Mouse (Mus musculus) lung, postnatal 0 days (tissue): ENCODE measurements around the gene Atp10a. TPM values are rescaled to one million over a fixed set of nuclear protein-coding genes. Genes with fewer than 3 reads are reported as not detected.
A peak's percentile ranks its signal among the peaks of the same experiment; 100 is the strongest.

ENCODE experiments used
- ATAC-seq: fragments of 200-750 bp; cut with Nextera tagmentation; 2 replicates; pipeline ENCODE4 v1.8.0; 2017; ENCODE audit warnings: moderate library complexity
- DNase-seq: peaks from one replicate; pipeline ENCODE4 v3.0.0-alpha.2; 2016; ENCODE audit warnings: low spot score
- H3K27ac ChIP-seq: fragments of 300-500 bp; sonication (generic); 2 replicates; pipeline ENCODE4 v1.5.1; 2014; ENCODE audit warnings: antibody characterized with exemption, mild to moderate bottlenecking, low read length, mixed read lengths
- H3K27me3 ChIP-seq: fragments of 300-500 bp; sonication (generic); replicated peaks from 2 replicates; pipeline ENCODE4 v1.6.1; 2014; ENCODE audit warnings: low read length, mixed read lengths; ENCODE audit not compliant: insufficient read depth
- H3K36me3 ChIP-seq: fragments of 300-500 bp; sonication (generic); 2 replicates; pipeline ENCODE4 v1.6.1; 2014; ENCODE audit warnings: low read length, mixed read lengths; ENCODE audit not compliant: insufficient read depth
- H3K4me1 ChIP-seq: fragments of 300-500 bp; sonication (generic); 2 replicates; pipeline ENCODE4 v1.6.1; 2014; ENCODE audit warnings: antibody characterized with exemption, low read depth, low read length, mixed read lengths; ENCODE audit not compliant: insufficient read depth
- H3K4me2 ChIP-seq: fragments of 300-500 bp; sonication (generic); replicated peaks from 2 replicates; pipeline ENCODE4 v1.6.1; 2014; ENCODE audit warnings: low read depth, mild to moderate bottlenecking, low read length, moderate library complexity, mixed read lengths
- H3K4me3 ChIP-seq: fragments of 300-500 bp; sonication (generic); 2 replicates; pipeline ENCODE4 v1.5.1; 2014; ENCODE audit warnings: low read depth, low read length
- H3K9ac ChIP-seq: fragments of 300-500 bp; sonication (generic); replicated peaks from 2 replicates; pipeline ENCODE4 v1.6.1; 2014; ENCODE audit warnings: low read depth, mild to moderate bottlenecking
- H3K9me3 ChIP-seq: fragments of 300-500 bp; sonication (generic); 2 replicates; pipeline ENCODE4 v1.6.1; 2016; ENCODE audit warnings: low read length, mixed read lengths
- CTCF ChIP-seq: IDR thresholded peaks from 2 replicates; pipeline ENCODE4 v1.5.1; 2016; ENCODE audit warnings: antibody characterized with exemption, mild to moderate bottlenecking
- EP300 ChIP-seq: IDR thresholded peaks from 2 replicates; pipeline ENCODE4 v1.6.1; 2016; ENCODE audit warnings: antibody characterized with exemption, mild to moderate bottlenecking, control low read depth
- WGBS: fragments of 180-500 bp; shearing (Covaris S2); extraction: QIAGEN DNeasy Blood & Tissue Kit; methylation state at CpG from one replicate; pipeline ENCODE4 v1.1.7; 2014; 5-methylcytosine and 5-hydroxymethylcytosine counted together
- polyA plus RNA-seq: library from polyadenylated mRNA; unstranded; fragments of >200 nt; fragmentation: Nextera tagmentation; extraction: Ambion mirVana; gene quantifications from 2 replicates; pipeline ENCODE4 v1.2.1, GENCODE M21; 2015

Gene Atp10a
- polyA plus RNA-seq, 1 experiment from 2014 or later = 2.0 TPM

DNA sequence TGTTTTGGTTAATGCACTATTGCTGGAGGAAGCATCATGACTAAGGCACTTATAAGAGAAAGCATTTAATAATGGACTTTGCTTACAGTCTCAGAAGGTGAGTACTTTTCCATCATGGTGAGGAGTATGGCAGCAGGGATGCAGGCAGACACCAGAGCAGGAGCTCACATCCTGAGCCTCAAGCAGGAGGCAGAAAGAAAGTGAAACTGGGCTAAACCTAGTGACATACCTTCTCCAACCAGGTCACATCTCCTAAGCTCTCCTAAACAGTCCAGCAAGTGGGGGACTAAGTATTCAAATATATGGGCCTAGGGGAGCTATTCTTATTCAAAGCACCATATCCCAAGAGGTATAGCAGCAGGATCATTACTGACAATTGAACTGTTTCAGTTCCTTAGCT lies 123.2 kb downstream of the Atp10a start:
- Histone ChIP-seq H3K9ac (no peak overlapping the region), H3K27ac (no peak overlapping the region), H3K9me3 (no peaks in the 10 kb centered on the region), H3K27me3 (no peaks in the 10 kb centered on the region), H3K36me3 (no peaks in the 10 kb centered on the region), H3K4me2 (no peak overlapping the region), H3K4me1 (no peaks in the 10 kb centered on the region), H3K4me3 (no peak overlapping the region)
- no peak for TF ChIP-seq EP300
- TF ChIP-seq CTCF = no peak
- ATAC-seq (no peak), DNase-seq (no peak)

DNA sequence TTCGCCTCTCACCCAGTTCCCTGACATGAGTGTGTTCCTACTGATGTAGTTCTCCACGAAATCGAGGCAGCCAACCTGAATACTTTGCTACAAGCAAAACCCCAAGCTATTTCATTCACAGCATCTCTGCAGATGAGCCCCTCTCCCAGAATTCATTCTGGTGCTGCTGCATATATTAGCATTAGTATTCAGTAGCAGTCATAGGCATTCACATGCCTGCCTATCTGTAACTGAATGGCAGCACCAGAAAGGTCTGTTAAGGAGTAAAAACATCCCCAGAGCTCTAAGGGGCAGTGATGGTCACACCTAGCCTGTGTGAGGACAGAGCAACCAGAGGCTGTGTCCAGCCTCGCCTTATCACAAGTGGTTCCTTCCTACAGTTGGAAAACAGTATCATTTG lies 131.0 kb downstream of the Atp10a start:
- Histone ChIP-seq H3K9me3 (no peaks in the 10 kb centered on the region), H3K4me2 (no peak overlapping the region), H3K27ac (no peak overlapping the region), H3K4me1 (no peaks in the 10 kb centered on the region), H3K27me3 (no peaks in the 10 kb centered on the region), H3K4me3 (no peak overlapping the region), H3K36me3 (no peaks in the 10 kb centered on the region), H3K9ac (no peak overlapping the region)
- WGBS = 88% methylated on average over 4 of the region's 4 CpGs
- DNase-seq (no peak), ATAC-seq (no peak)
- no peak for TF ChIP-seq CTCF
- TF ChIP-seq EP300 = no peak

GRCm38 (mm10) chr7:58787585-58787984 lies 131.6 kb downstream of the Atp10a start:
- Histone ChIP-seq H3K4me2 (no peak overlapping the region), H3K4me1 (no peaks in the 10 kb centered on the region), H3K9me3 (no peaks in the 10 kb centered on the region), H3K4me3 (no peak overlapping the region), H3K9ac (no peak overlapping the region), H3K27me3 (no peaks in the 10 kb centered on the region), H3K27ac (no peak overlapping the region), H3K36me3 (no peaks in the 10 kb centered on the region)
- ATAC-seq (no peak), DNase-seq (peak; percentile 21)
- WGBS = 53% methylated on average over 3 of the region's 4 CpGs
- TF ChIP-seq CTCF = no peak
- no peak for TF ChIP-seq EP300

- peak; percentile 73 for DNase-seq
- H3K27me3 ChIP-seq = no peaks in the 10 kb centered on the region
- no peaks in the 10 kb centered on the region for H3K4me1 ChIP-seq
- no peaks in the 10 kb centered on the region for H3K9me3 ChIP-seq
- WGBS = 37% methylated on average over 7 of the region's 7 CpGs
- 0 out of 2 replicates have a peak overlapping the region, but pooled peaks have one; percentile 0 for H3K27ac ChIP-seq
- peak; percentile 82 for ATAC-seq
- TF ChIP-seq CTCF = no peak
- no peak; the same call in 1 of the 2 replicates for TF ChIP-seq EP300
- H3K4me2 ChIP-seq = no peak overlapping the region
- no peak overlapping the region for H3K4me3 ChIP-seq
- H3K9ac ChIP-seq = no peak overlapping the region
- H3K36me3 ChIP-seq = no peaks in the 10 kb centered on the region
Observed at GRCm38 (mm10) chr7:58788424-58789261, 132.7 kb downstream of the Atp10a start.

DNA sequence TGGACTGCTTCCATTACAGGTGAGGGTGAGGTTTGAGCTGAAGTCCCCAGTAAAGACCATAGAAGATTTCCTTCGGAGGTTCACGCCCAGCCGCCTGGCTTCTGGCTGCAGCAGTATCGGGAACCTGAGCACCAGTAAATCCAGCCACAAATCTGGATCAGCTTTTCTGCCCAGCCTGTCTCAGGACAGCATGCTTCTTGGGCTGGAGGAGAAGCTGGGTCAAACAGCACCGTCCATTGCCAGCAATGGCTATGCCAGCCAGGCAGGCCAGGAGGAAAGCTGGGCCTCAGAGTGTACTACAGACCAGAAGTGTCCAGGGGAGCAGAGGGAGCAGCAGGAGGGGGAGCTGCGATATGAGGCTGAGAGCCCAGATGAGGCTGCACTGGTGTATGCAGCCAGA lies 141.3 kb downstream of the Atp10a start:
- no peak for TF ChIP-seq CTCF
- no peak for TF ChIP-seq EP300
- no peak overlapping the region for H3K9ac ChIP-seq
- no peaks in the 10 kb centered on the region for H3K9me3 ChIP-seq
- ATAC-seq = no peak
- 93% methylated on average over 6 of the region's 6 CpGs for WGBS
- no peaks in the 10 kb centered on the region for H3K27me3 ChIP-seq
- no peaks in the 10 kb centered on the region for H3K36me3 ChIP-seq
- DNase-seq = no peak
- H3K4me3 ChIP-seq = no peak overlapping the region
- no peak overlapping the region for H3K27ac ChIP-seq
- H3K4me2 ChIP-seq = no peak overlapping the region
- H3K4me1 ChIP-seq = no peaks in the 10 kb centered on the region

DNA sequence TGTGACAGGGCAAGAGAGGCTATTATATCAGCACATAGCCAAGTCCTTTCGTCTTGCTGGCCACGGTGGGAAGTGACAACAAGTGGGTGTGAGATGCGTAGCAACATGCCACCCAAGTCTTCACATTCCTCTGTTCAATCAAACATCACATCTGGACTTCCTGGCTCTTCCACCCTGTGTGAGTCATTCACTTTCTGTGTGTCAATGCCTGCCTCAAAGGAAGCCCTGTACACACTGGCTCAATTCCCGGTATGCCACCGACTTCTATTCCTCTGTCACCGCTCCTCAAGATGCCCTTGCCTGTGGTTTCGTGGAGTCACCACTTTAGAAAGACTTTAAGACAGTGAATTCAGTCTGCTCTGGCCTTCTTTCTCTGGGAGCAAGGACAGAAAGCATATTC lies 144.9 kb downstream of the Atp10a start:
- no peak for TF ChIP-seq CTCF
- no peak for TF ChIP-seq EP300

More for the DNA sequence above, 144.9 kb downstream of the Atp10a start:
- Histone ChIP-seq H3K27ac (no peak overlapping the region), H3K4me3 (no peak overlapping the region), H3K36me3 (no peaks in the 10 kb centered on the region), H3K9ac (no peak overlapping the region), H3K4me2 (no peak overlapping the region), H3K9me3 (no peaks in the 10 kb centered on the region), H3K4me1 (no peaks in the 10 kb centered on the region), H3K27me3 (no peaks in the 10 kb centered on the region)
- DNase-seq = no peak
- no peak for ATAC-seq
- WGBS = 60% methylated on average over 7 of the region's 7 CpGs
